Mouse (Mus musculus): Measurements from ENCODE around the gene Ankrd23.
A peak's percentile ranks its signal among the peaks of the same experiment; 100 is the strongest.
"Not testable (repeated sequence)": the region's sequence is repeated elsewhere in the genome, so short reads cannot be mapped to it uniquely, and the experiment has no call there.

Ankrd23 gene

DNA sequence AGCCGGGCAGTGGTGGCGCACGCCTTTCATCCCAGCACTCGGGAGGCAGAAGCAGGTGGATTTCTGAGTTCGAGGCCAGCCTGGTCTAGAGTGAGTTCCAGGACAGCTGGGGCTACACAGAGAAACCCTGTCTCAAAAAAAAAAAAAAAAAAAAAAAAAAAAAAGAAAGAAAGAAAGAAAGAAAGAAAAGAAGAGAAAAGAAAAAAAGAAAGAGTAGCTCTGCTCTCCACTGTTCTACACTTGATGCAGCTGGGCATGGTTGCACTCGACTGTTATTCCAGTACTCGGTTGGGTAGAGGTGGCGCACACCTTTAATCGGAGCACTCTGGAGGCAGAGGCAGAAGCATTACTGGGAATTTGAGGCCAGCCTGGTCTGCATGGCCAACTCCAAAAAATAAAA is at the start of gene Ankrd23:
Gene Ankrd23 (minus strand): TSS at position 101 of the 400 bp plus-strand sequence.
- not testable (repeated sequence) for ATAC-seq (ENCODE audit: insufficient number of reproducible peaks, low FRiP score, low TSS enrichment)

DNA sequence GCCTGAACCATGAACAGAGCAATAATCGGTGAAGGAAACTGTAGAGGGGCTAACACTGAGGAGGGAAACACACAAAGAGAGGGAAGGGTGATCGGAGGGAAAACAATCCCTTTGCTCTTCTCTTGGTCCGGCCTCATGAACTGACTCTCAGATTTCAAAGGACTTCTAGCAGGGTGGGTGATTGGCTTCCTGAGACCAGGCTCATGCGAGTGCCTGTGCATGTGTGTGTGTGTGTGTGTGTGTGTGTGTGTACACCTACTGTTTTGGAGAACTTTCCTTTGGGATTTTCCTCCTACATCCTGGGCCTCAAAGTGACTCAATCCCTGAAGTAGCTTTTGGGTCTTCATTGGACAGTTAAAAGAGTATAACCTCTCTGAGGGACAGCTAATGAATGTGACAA is 49.6 kb upstream of the Ankrd23 start:
- no peak for ATAC-seq (ENCODE audit: insufficient number of reproducible peaks, low FRiP score, low TSS enrichment)

DNA sequence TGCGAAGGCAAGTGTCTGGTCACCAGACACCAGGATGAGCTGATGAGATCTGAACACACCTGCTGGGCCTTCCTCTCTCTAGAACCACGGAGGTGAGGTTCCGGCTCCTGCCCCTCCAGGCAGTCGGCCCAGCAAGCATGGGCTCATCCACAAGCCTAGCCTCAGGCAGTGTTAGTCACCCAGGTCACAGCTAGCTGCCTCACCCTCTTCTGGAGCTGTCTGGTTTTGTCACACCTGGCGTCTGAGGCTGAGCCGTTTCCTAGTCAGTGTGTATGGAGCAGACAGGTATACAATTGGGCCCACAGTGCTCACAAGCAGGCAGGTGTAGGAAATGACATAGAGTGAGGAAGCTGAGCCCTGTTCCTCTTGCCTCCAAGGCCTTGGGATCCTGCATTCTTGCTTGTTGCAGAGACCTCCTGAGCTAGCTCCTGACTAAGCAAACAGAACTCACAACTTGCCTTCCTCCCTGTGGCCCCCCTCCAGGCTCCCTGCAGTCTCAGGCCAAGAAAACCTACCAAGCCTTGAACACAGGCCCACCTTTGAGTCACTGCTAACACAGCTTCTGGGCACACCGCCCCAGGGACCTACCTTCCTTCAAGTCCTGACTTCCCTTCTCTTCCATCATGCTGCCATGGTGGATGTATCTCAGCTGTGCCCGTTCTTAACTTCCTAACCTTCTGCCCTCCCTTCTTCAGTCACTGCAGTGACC is 46.9 kb upstream of the Ankrd23 start:
- ATAC-seq (ENCODE audit: insufficient number of reproducible peaks, low FRiP score, low TSS enrichment), result no peak

DNA sequence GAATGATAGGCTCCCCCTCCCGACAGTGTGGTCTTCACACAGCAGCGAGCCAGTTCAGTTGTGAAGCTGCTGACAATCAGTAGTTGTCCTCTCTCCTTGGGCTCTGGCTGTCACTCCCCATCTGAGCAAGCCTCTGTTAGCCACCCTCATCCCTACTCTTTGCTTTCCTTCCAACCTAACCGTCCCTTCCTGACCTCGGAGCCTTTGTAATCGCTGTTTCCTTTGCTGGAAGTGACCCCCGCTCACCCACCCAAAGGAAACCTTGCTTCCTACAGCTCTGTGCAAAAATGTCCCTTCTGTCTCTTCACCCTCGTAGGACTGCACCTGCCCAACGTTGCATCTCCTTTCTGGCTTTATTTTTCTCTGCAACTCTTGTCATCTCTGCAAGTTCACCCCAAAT is 45.5 kb upstream of the Ankrd23 start:
- no peak for ATAC-seq (ENCODE audit: insufficient number of reproducible peaks, low FRiP score, low TSS enrichment)

DNA sequence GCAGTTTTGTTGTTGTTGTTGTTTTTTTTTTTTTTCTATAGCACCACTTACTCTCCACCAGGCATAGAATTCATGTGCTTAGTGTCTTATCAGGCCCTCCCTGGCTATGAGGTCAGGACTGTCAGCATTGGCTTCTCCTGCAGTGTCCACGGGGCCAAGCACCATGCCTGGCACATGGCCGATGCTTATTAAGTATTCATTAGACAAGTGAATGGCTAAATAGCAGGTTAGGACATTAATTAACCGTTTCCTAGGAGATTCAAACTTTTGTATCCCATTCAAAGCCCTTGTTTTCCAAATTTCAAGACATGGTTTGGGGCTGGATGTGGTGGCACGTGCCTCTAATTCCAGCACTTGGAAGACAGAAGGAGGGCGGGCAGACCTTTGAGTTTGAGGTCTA is 44.6 kb upstream of the Ankrd23 start:
- ATAC-seq (ENCODE audit: insufficient number of reproducible peaks, low FRiP score, low TSS enrichment), result no peak

DNA sequence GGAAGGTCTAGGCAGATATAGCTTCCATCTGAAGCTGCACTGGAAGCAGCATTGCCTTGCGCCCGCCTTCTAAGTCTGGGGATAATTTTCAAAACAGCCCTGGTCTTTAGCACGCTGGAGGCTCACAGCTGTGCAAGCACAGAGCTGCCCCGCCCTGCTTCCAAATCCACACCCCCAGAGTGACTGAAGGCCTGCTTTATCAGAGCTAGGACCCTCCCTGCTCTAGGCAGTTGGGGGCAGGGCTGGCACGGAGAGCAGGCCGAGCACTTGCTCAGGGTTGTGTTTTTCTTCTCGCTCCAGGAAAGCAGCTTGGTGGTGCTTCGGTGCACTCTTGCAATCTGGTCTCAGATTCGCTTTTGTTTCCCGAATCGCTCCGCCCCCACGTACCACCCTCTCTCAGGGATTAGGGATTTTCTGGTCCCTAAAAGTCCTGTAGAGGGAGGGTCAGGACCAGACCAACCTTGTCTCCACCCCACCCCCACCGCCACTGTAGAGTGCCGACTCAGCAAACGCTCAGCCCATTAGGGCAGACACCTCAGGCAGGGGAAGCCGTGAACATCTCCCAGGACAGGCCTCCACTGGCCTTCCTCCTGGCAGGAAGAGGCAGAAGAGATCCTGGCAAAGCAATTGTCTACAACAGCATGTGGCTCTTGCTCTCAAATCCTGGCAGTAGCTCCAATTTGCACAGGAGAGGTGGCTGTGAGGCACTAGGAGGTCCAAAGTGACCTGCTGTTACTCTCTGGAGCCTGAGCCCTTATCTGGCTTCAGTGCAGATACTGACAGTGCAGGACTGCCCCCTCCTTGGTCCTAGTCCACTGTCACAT is 43.9 kb upstream of the Ankrd23 start:
- ATAC-seq (ENCODE audit: insufficient number of reproducible peaks, low FRiP score, low TSS enrichment), result peak; percentile 60

DNA sequence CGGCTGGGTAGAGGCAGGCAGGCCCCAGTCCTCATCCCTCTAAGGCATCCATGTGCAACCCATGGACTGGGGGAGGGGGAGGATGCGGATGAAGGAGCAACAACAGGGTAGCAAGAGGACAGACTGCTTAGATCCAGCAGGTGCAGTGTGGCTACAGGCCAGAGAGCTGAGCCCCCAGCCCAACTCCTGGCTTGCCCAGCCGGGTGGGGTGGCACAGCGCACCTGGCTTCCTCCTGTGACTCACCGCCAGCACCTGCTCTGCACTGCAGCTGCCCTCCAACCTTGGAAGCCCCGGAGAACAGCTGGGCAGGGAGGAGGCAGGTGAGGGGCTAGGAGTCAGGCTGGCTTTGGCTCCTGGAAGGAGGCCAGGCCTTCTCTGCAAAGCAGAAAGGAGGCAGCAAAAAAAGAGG is 43.3 kb upstream of the Ankrd23 start:
- ATAC-seq (ENCODE audit: insufficient number of reproducible peaks, low FRiP score, low TSS enrichment), result no peak

DNA sequence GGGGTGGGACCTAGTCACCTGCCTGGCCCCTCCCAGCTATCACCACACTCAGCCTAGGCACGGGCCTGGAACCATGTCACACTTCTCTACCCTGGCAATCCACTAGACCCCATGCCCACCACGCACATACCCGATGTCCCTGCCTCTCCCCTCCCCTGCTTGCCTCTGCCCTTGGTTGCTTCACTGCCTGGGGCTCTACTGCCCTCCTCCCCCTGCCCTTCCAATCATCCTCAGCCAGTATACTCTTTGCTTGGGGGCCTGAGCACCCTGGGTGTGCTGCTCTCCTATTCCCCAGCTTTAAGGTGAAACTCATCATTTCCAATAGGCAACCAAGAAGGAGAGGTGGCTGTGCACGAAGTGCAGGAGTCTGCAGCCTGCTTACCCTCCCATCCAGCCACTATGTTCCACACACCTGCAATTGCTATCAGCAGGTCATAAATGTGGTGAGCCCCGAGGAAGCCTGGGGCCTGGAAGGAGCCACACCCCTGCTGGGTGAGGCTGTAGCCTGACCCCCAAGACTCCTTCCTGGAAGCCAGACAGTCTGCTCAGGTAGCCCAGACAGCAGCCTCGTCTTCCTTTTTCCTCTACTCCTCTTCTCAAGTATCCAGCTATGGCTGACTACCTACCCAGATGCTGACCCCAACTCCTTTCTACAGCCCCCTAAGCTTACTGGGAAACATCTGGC is 40.5 kb upstream of the Ankrd23 start:
- ATAC-seq (ENCODE audit: insufficient number of reproducible peaks, low FRiP score, low TSS enrichment), result no peak

DNA sequence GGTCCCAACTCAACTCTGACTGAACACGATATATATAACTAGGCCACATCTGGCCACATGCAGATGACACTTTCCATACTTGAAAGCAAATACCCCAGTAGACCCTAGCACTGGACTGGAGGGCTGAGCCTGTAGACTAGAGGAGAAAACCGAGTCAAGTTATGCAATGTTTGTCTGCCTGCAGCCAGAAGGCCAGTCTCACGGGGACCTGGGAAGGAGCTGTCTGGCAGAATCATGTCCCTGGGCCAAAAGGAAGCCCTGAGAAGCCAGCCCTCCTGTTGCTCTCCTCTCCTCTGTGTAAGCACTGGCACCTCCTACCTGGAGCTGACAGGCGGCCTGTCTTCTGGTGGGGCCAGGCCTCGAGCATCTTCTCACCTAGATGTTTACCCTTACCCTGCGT is 38.7 kb upstream of the Ankrd23 start:
- no peak for ATAC-seq (ENCODE audit: insufficient number of reproducible peaks, low FRiP score, low TSS enrichment)

DNA sequence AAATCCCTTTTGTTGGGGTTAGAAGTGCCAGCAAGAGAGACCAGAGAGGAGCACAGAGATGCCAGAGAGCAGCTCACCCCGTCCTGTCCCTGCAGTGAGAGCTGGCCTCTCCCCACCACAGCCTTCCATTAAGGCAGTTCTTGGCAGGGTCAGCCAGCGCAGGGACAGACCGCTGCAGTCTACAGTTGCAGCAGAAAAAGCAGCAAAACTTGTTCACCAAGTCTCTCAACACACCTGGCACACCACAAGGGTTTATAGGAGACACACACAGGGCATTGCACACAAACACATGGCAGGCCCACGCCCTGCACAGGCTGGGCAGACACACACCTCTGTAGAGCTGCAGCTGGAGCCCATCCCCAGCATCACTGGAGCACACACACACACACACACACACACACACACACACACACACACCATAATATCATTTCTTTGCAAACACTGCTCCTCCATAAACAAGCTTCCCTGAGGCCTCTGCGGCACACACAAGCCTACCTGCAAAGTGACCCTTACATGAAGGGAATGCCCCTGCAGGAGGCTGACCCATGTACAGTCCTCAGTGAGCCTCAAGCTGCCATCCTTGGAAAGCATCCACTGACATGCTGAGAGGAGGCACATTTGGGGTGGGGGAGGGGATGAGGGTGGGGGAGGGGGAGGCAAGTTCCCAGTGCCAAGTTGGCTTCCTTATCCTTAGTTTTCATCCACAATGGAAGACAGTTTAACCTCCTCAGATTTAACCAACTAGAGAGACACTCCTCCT is 37.7 kb upstream of the Ankrd23 start:
- no peak for ATAC-seq (ENCODE audit: insufficient number of reproducible peaks, low FRiP score, low TSS enrichment)

DNA sequence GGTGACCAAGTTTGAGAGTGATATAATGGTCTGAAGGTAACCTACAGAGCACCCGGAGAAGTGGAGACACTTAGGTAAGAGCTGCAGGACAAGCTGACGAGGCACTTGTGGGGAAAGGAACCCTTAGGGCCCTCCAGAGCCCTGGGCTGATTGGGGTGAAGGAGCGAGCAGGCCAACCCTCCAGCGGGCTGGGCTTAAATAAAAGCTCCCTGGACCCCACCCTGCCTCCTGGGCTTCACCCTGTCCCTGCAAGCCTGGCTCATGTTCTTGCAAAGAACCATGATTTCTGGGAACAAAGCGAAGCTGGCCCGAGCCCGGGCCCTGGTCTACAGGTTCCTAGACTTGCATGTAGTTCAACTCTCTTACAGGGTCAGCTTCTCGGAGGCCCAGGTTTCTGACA is 36.8 kb upstream of the Ankrd23 start:
- no peak for ATAC-seq (ENCODE audit: insufficient number of reproducible peaks, low FRiP score, low TSS enrichment)

DNA sequence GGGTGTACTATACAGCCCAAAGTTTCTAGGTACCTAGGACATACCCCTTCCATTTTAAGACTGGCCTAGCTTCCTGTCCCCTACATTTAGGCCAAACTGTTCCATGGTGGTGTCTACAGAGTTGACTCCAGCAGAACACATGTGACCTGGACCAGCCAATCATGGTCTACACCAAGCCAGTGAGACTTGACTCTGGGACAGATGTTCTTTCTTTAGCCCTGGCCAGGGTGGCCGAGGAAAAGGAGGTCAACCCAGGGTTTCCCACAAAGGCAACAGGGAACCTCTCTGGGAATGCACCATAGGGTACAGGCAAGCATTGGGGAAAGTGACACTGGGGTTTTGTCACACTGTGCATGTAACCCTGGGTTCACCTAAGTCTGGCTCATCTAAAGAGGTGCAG is 36.0 kb upstream of the Ankrd23 start:
- ATAC-seq (ENCODE audit: insufficient number of reproducible peaks, low FRiP score, low TSS enrichment), result no peak

DNA sequence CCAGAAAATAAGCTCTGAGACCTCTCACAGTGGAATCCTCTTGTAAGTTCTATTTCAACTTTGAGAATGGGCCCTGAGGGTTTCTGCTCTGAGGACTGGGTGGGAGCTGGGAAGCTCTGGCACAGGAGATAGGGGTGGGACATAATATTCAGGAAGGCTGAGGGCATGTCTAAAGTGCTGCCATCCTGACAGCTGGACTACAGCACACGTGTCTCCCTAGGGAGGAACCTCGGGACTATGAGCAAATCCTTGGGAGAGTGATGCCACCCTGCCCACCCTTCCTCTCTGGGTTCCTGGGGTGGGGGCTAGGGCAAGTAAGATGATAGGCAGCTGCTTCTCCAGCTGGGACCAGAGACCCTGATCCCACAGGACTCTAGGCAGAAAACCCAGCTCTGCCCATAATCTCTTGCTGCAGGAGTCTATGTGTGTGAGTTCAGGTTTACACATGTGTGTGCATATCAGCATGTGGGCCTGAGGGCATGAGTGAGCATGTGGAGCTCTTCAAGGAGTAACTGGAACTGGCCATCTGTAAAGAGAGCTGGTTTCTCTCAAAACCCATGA is 35.5 kb upstream of the Ankrd23 start:
- ATAC-seq (ENCODE audit: insufficient number of reproducible peaks, low FRiP score, low TSS enrichment), result no peak

DNA sequence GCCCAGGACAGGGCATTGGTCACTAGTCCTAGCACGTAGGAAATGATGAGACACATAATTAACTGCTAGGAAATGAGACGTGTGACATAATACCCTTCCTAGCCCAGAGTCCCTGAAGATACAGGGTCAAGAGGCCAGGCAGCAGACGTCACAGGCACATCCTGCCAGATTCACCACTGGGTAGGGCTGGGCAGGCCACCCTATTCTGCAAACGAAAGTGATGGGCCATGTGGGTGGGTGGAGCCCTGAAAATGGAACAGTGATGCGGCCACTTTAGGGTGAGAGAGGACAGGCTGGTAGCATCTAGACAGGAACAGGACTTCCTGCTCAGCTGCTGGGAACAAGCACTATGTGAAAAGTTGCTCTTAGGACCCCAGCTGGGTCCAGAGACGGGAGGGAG is 34.9 kb upstream of the Ankrd23 start:
- ATAC-seq (ENCODE audit: insufficient number of reproducible peaks, low FRiP score, low TSS enrichment), result no peak

DNA sequence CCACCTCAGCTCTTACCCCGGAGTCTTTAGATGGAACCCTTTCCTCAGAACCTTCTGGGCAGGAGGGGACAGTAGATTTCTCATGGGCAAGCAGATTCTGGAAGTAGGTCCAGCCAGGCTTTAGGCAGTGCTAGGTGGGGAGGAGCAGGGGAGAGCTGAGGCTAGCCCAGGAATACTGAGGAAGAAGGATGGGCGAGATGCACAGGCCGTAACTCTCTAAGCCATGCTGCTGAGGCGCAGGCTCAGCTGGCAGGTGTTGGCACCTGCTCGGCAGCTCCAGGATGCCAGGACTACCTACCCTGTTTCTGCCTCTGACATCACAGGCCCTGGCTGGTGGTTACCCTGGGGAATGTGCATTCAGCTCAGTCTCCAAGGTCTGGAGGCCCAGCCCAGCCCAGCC is 33.6 kb upstream of the Ankrd23 start:
- no peak for ATAC-seq (ENCODE audit: insufficient number of reproducible peaks, low FRiP score, low TSS enrichment)

DNA sequence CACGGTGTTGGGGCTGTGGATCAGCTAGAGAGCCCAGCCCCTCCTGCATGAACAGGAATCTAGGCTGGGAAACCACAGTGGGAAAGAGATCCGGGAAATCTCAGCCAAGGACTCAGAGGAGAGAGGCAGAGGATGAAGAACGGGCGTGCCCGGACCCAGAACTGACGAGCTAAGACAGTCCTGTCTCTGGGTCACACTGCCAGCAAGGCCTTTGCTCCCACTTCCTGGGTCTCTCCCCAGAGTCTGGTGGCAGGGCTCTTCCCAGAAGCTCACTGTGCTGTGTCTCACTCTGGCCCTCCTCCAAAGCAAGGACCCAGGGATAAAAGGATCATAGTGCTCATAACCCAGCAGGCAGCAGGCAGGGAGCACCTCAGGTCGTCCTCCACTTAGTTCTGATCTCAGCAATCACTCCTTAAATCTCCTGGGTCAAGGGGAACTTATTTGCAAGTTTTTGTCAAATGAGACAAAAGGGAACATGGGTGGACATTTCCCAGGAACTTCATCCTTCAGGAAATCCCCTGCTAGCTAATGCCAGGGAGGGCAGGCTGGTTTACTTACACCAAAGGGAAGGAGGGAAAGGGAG is 33.1 kb upstream of the Ankrd23 start:
- no peak for ATAC-seq (ENCODE audit: insufficient number of reproducible peaks, low FRiP score, low TSS enrichment)

DNA sequence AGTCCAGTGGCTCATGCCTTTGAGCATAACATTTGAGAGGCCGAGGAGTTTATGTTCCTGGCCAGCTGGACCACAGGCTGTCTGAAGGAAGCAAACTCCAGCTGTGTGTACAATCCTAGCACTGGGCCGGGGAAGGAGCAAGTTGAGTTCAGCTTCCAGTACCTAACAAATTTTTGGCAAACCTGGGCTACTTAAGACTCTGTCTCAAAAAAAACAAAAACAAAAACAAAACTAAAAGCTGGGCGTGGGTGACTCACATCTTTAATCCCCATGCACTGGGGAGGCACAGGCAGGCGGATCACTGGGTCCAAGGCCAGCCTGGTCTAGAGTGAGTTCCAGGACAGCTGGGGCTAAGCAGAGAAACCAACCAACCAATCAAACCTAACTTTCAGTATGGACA is 32.1 kb upstream of the Ankrd23 start:
- no peak for ATAC-seq (ENCODE audit: insufficient number of reproducible peaks, low FRiP score, low TSS enrichment)

DNA sequence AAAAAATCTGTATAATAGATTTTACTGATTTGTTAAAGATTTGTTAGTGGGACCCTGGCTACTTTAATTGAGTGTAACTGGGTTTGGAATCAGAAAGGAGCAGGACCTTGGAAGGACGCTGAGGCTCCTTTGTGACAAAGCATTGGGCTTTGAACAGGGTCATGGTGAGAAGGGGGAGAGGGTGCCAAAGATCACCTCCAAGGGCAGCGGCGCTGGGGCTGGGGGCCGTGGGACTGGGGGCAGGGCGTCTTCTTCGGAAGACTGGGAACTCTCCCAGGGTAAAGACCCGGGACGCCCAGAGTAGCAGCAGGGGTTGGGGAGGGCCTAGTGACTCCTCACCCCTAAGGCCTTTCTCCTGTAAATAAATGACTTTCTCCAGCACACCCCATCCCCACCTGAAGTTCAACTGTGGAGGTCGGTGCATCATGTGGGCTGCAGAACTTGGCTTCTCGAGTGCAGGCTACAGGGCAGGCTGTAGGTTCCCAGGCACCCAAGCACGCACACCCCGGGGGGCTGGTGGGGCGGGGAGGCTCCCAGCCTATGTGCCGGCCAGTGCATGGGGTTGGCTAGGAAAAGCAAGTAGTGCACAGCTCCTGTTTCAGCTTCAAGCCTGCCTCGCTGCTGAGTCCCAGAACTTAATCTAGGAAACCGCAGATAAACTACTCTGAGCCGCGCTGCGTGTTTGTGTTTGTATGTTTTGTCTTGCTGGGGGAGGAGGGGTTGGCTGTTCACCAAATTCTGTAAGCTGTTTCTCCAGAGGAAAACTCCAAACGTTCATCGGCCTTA is 31.3 kb upstream of the Ankrd23 start:
- ATAC-seq (ENCODE audit: insufficient number of reproducible peaks, low FRiP score, low TSS enrichment), result no peak

DNA sequence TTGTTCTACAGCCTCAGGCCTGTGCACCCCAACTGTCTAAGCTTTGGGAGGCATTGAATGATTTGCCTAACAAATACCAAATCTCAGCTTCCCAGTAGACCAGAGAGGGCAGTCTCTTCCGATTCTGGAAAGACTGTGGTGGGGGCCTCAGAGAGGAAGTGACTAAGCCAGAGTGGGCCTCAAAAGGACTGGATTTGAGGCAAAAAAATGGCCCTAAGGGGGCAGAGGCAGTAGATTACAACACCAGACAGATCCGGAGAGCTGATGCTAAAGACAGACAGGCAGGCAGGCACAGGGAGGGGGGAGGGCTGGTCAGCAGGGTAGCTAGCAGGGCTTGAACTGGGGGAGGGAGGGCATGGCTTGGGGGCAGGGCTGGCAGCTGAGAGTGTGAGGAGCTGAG is 29.7 kb upstream of the Ankrd23 start:
- no peak for ATAC-seq (ENCODE audit: insufficient number of reproducible peaks, low FRiP score, low TSS enrichment)

Data from cerebellum, adult (tissue).